Mouse (Mus musculus): ENCODE measurements around the gene Gal3st1. TPM values are rescaled to one million over a fixed set of nuclear protein-coding genes. Genes with fewer than 3 reads are reported as not detected.
"Not testable (repeated sequence)": the region's sequence is repeated elsewhere in the genome, so short reads cannot be mapped to it uniquely, and the experiment has no call there.

Gal3st1 gene
- total and polyA plus RNA-seq, 2 experiments from 2014 or later, result 8.3 to 9.9 TPM

DNA sequence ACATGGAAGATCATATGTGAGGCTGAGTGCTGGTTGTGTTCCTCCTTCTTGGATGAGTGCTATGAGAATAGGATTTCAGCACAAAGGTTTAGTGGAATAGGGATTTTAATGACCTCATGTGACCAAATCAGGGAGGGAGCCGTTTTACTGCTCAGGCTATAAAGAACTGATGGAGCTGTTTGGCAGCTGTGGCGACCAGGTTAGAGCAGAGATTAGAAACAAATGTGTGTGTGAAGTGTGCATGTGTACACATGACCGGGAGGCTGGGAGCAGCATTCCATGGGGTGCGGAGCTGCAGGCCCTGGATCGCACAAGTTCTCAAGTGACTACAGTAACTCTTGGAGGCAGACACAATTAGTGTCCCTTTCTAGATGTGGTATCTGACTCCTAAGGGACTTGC lies 16.1 kb downstream of the Gal3st1 start:
- no peak overlapping the region for H3K4me3 ChIP-seq (ENCODE audit: low read depth, low read length)
- no peaks in the 10 kb centered on the region for H3K9me3 ChIP-seq (ENCODE audit: low read length)
- H3K4me1 ChIP-seq (ENCODE audit: insufficient read depth), result no peaks in the 10 kb centered on the region
- no peak overlapping the region for H3K27ac ChIP-seq (ENCODE audit: low read depth, low read length)
- no peak for TF ChIP-seq CTCF (IDR thresholded peaks at IDR 0.05; ENCODE audit: low read depth)
- no peak for DNase-seq
- H3K9ac ChIP-seq, result no peak overlapping the region
- no peaks in the 10 kb centered on the region for H3K36me3 ChIP-seq (ENCODE audit: insufficient read depth)
- no peak for ATAC-seq
- peaks cover 37% of the 10 kb centered on the region for H3K27me3 ChIP-seq (ENCODE audit: insufficient read depth, low read length)
- no peak overlapping the region for H3K4me2 ChIP-seq (ENCODE audit: low read depth)
- WGBS, result 83% methylated on average over 5 of the region's 5 CpGs

DNA sequence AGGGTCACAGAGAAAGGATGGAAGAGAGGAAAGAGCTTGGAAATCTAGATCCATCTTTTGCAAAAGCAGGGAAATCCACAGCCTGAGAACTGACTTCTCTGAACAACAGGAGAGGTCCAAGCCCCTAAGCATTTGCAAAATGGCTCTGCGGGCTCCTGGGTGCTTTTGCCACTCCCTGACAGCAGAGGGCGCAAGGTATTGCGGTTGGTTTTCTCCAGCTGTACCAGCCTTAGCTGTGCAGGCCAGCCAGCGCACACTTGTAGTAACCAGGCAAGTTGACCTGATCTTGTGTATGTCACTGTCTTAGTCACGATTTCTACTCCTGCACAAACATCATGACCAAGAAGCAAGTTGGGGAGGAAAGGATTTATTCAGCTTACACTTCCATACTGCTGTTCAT lies 18.2 kb downstream of the Gal3st1 start:
- Histone ChIP-seq H3K27me3 (ENCODE audit: insufficient read depth, low read length) (peaks cover 35% of the 10 kb centered on the region), H3K27ac (ENCODE audit: low read depth, low read length) (no peak overlapping the region), H3K4me2 (ENCODE audit: low read depth) (no peak overlapping the region), H3K4me1 (ENCODE audit: insufficient read depth) (no peaks in the 10 kb centered on the region), H3K9me3 (ENCODE audit: low read length) (no peaks in the 10 kb centered on the region), H3K9ac (no peak overlapping the region), H3K4me3 (ENCODE audit: low read depth, low read length) (no peak overlapping the region), H3K36me3 (ENCODE audit: insufficient read depth) (no peaks in the 10 kb centered on the region)
- DNase-seq (peak; percentile 85), ATAC-seq (peak; percentile 51; the same call in 1 of the 2 replicates)
- peak; percentile 87 for TF ChIP-seq CTCF (IDR thresholded peaks at IDR 0.05; ENCODE audit: low read depth)
- WGBS, result 8% methylated on average over 5 of the region's 5 CpGs

DNA sequence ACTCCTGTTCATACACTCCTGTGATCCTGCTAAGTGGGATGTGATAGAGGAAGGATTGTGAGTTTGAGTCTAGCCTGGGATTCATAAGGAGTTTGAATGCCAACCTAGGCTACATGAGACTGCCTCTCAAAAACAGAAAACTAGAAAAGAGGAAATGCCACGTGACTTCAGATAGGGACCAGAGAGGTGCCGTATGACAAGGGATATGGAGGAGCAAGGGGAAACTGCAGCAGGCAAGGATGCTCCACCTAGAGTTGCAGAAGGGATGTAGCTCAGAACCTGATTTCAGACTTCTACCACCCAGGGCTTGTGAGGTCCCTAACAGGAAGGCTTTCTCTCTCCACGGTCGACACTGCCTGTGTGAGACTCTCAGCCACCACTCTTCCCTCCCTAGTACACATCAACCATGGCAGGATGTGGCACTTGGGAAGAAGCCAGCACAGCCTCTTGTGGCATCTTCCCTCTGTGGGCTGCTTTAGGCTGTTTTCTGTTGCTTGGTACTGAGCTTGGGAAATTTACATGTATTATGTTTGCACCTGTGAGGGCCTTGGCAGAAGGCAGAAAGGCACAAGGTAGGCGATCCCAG lies 21.9 kb downstream of the Gal3st1 start:
- TF ChIP-seq CTCF (IDR thresholded peaks at IDR 0.05; ENCODE audit: low read depth), result no peak
- Histone ChIP-seq H3K4me2 (ENCODE audit: low read depth) (no peak overlapping the region), H3K36me3 (ENCODE audit: insufficient read depth) (no peaks in the 10 kb centered on the region), H3K9me3 (ENCODE audit: low read length) (no peaks in the 10 kb centered on the region), H3K4me1 (ENCODE audit: insufficient read depth) (no peaks in the 10 kb centered on the region), H3K4me3 (ENCODE audit: low read depth, low read length) (no peak overlapping the region), H3K27me3 (ENCODE audit: insufficient read depth, low read length) (peaks cover 1% of the 10 kb centered on the region; the same call in 1 of the 2 replicates), H3K27ac (ENCODE audit: low read depth, low read length) (no peak overlapping the region), H3K9ac (no peak overlapping the region)
- no peak for ATAC-seq
- no peak for DNase-seq
- 73% methylated on average over 5 of the region's 5 CpGs for WGBS

DNA sequence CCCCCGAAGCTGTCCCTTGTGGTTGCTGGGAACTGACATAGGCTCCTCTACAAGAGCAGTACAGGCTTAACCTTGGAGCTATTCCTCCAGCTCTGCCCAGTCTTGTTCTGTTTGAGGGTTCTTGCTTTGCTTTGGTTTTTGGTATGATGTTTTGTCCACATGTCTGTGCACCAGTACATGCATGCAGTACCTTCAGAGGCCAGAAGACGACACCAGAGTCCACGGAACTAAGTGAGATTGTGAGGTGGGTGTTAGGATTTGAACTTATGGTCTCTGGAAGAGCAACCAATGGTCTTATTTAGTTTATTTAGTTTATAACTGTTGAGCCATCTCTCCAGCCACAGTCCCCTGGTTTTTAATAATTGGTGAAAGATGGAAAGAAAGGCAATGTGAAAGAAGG lies 23.0 kb downstream of the Gal3st1 start:
- no peak overlapping the region for H3K4me2 ChIP-seq (ENCODE audit: low read depth)
- WGBS, result 86% methylated on average over 3 of the region's 3 CpGs
- no peak overlapping the region for H3K27ac ChIP-seq (ENCODE audit: low read depth, low read length)
- DNase-seq, result no peak
- ATAC-seq, result no peak
- no peak overlapping the region for H3K9ac ChIP-seq
- no peaks in the 10 kb centered on the region for H3K4me1 ChIP-seq (ENCODE audit: insufficient read depth)
- H3K9me3 ChIP-seq (ENCODE audit: low read length), result no peaks in the 10 kb centered on the region
- peak; percentile 64 for TF ChIP-seq CTCF (IDR thresholded peaks at IDR 0.05; ENCODE audit: low read depth)
- no peaks in the 10 kb centered on the region for H3K36me3 ChIP-seq (ENCODE audit: insufficient read depth)
- no peak overlapping the region for H3K4me3 ChIP-seq (ENCODE audit: low read depth, low read length)
- no peaks in the 10 kb centered on the region for H3K27me3 ChIP-seq (ENCODE audit: insufficient read depth, low read length)

DNA sequence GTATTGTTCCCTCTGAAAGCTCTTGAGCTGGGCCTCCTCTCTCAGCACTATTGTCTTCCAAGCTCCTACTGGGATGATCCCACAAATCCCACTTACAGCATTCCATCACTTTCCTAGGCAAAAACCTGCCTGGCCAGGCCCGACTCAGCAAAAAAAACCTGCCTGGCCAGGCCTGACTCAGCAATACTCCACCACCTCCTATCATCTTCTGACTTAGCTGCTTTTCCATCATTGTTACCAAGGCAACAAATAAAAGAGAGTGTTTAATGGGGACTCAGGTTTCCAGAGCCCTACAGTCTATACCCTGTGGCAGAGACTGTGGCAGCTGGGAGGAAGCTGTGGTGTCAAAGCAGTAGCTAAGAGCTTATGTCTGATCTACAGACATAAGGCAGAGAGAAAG lies 29.2 kb downstream of the Gal3st1 start:
- ATAC-seq (no peak), DNase-seq (no peak)
- no peak overlapping the region for H3K4me3 ChIP-seq (ENCODE audit: low read depth, low read length)
- TF ChIP-seq CTCF (IDR thresholded peaks at IDR 0.05; ENCODE audit: low read depth), result no peak
- H3K27me3 ChIP-seq (ENCODE audit: insufficient read depth, low read length), result no peaks in the 10 kb centered on the region
- no peak overlapping the region for H3K27ac ChIP-seq (ENCODE audit: low read depth, low read length)
- H3K4me2 ChIP-seq (ENCODE audit: low read depth), result no peak overlapping the region
- 42% methylated on average over 1 of the region's 1 CpGs for WGBS
- H3K9ac ChIP-seq, result no peak overlapping the region
- H3K9me3 ChIP-seq (ENCODE audit: low read length), result peaks cover 9% of the 10 kb centered on the region; the same call in 1 of the 2 replicates
- H3K36me3 ChIP-seq (ENCODE audit: insufficient read depth), result no peaks in the 10 kb centered on the region
- no peaks in the 10 kb centered on the region for H3K4me1 ChIP-seq (ENCODE audit: insufficient read depth)

DNA sequence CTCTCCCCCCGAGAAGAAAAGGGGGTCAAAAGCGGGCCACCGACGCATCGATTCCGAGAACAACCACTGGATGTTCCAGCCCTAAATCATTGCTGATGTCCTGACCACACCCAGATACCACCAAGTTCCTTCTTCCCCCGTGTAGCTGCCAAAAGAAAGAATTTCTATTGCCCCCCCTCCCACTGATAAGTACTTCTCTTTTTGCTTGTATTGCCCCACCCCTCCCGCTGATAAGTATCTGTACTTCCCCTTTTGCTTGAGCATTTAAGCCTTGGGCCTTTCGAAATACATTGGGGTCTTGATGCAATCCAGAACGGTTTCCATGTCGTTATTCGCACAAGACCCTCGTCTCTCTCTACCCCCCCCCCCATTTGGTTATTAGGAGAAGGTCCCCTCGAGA lies 32.4 kb downstream of the Gal3st1 start:
- not testable (repeated sequence) for H3K9ac ChIP-seq; H3K4me3 ChIP-seq (ENCODE audit: low read depth, low read length); H3K9me3 ChIP-seq (ENCODE audit: low read length); H3K4me1 ChIP-seq (ENCODE audit: insufficient read depth); ATAC-seq; H3K27ac ChIP-seq (ENCODE audit: low read depth, low read length); H3K36me3 ChIP-seq (ENCODE audit: insufficient read depth); H3K4me2 ChIP-seq (ENCODE audit: low read depth); DNase-seq; H3K27me3 ChIP-seq (ENCODE audit: insufficient read depth, low read length)
- WGBS, result 92% methylated on average over 14 of the region's 14 CpGs

DNA sequence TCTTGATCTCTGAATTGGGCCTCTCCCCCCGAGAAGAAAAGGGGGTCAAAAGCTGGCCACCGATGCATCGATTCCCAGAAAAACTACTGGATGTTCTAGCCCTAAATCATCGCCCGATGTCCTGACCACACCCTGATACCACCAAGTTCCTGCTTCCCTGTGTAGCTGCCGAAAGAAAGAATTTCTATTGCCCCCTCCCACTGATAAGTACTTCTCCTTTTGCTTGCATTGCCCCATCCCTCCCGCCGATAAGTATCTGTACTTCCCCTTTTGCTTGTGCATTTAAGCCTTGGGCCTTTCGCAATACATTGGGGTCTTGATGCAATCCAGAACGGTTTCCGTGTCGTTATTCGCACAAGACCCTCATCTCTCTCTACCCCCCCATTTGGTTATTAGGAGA lies 38.7 kb downstream of the Gal3st1 start:
- not testable (repeated sequence) for H3K4me2 ChIP-seq (ENCODE audit: low read depth)
- WGBS, result 91% methylated on average over 13 of the region's 13 CpGs

More for the DNA sequence above, 38.7 kb downstream of the Gal3st1 start:
- not testable (repeated sequence) for H3K4me3 ChIP-seq (ENCODE audit: low read depth, low read length); DNase-seq; H3K9ac ChIP-seq; H3K27ac ChIP-seq (ENCODE audit: low read depth, low read length); ATAC-seq; H3K27me3 ChIP-seq (ENCODE audit: insufficient read depth, low read length); H3K9me3 ChIP-seq (ENCODE audit: low read length); H3K4me1 ChIP-seq (ENCODE audit: insufficient read depth); H3K36me3 ChIP-seq (ENCODE audit: insufficient read depth)

All from forebrain, postnatal 0 days (tissue).